Mouse (Mus musculus) forebrain, embryonic 15.5 days (tissue): ENCODE measurements around the gene Prom1. TPM values are rescaled to one million over a fixed set of nuclear protein-coding genes. Genes with fewer than 3 reads are reported as not detected.

Source experiments
- ATAC-seq: fragments of 200-750 bp; cut with Nextera tagmentation; replicated peaks from 2 replicates; pipeline ENCODE4 v1.8.0; 2017; ENCODE audit warnings: mild to moderate bottlenecking, moderate TSS enrichment, moderate library complexity
- H3K27ac ChIP-seq: fragments of 300-500 bp; sonication (generic); replicated peaks from 2 replicates; pipeline ENCODE4 v1.5.1; 2015; ENCODE audit warnings: mild to moderate bottlenecking, inconsistent platforms
- H3K27me3 ChIP-seq: fragments of 300-500 bp; sonication (generic); 2 replicates; pipeline ENCODE4 v1.6.1; 2015; ENCODE audit warnings: inconsistent platforms
- H3K36me3 ChIP-seq: fragments of 300-500 bp; sonication (generic); 2 replicates; pipeline ENCODE4 v1.6.1; 2015; ENCODE audit warnings: mild to moderate bottlenecking, inconsistent platforms
- H3K4me1 ChIP-seq: fragments of 300-500 bp; sonication (generic); 2 replicates; pipeline ENCODE4 v1.6.1; 2015; ENCODE audit warnings: inconsistent platforms
- H3K4me2 ChIP-seq: fragments of 300-500 bp; sonication (generic); replicated peaks from 2 replicates; pipeline ENCODE4 v1.6.1; 2015; ENCODE audit warnings: mild to moderate bottlenecking, inconsistent platforms
- H3K4me3 ChIP-seq: fragments of 300-500 bp; sonication (generic); 2 replicates; pipeline ENCODE4 v1.5.1; 2015; ENCODE audit warnings: mild to moderate bottlenecking, inconsistent platforms
- H3K9ac ChIP-seq: fragments of 300-500 bp; sonication (generic); replicated peaks from 2 replicates; pipeline ENCODE4 v1.6.1; 2015; ENCODE audit warnings: mild to moderate bottlenecking, inconsistent platforms
- H3K9me3 ChIP-seq: fragments of 300-500 bp; sonication (generic); 2 replicates; pipeline ENCODE4 v1.6.1; 2016; ENCODE audit warnings: inconsistent platforms
- WGBS: fragments of 180-500 bp; shearing (Covaris S2); methylation state at CpG from one replicate; pipeline ENCODE4 v1.1.7; 2015; ENCODE audit warnings: mixed read lengths; 5-methylcytosine and 5-hydroxymethylcytosine counted together
- polyA plus RNA-seq: library from polyadenylated mRNA; unstranded; fragments of >200 nt; fragmentation: Nextera tagmentation; extraction: Ambion mirVana; gene quantifications from 2 replicates; pipeline ENCODE4 v1.2.1, GENCODE M21; 2015

Gene Prom1
- polyA plus RNA-seq, 1 experiment from 2014 or later, result 37.0 TPM

DNA sequence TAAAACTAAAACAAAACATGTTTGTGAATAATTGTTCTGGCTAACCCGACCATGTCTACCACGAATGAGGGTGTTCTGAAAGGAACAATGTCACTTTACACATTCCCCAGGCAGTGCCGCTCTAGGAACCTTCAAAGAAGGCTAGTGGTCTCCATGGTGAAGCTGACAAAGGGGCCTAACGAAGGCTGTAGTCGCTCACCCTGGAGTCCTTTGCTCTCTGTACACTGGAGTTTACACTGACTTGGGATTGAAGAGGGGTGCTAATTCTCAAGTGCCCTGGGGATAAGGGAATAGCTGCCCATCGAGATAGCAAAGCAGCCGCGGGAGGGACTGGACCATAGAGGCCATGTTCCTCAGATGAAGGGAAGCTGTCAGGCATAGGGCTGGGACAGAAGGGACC is 2.9 kb upstream of the Prom1 start:
- Histone ChIP-seq H3K4me1 (peaks cover 16% of the 10 kb centered on the region), H3K36me3 (no peaks in the 10 kb centered on the region)
- no peak for ATAC-seq

DNA sequence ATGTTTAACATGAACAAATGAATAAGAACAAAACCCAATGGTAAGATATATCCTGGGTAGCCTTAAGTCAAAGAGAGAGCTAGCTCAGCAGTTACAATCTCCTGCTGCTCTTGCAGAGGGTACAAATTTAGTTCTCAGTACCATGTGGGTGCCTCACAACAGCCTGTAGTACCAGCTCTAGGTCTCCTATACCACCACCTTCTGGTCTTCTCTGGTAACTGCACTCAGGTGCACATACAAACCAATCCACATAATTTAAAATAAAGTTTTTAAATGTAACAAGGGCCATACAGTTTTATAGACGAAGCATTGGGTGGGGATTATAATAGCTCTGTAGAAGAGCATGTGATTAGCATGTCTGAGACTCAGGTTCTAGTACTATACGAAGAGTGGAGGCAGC is 2.3 kb upstream of the Prom1 start:
- Histone ChIP-seq H3K27me3 (no peaks in the 10 kb centered on the region), H3K9me3 (no peaks in the 10 kb centered on the region), H3K36me3 (no peaks in the 10 kb centered on the region), H3K27ac (no peak overlapping the region), H3K4me1 (peaks cover 22% of the 10 kb centered on the region), H3K9ac (no peak overlapping the region), H3K4me3 (no peak overlapping the region), H3K4me2 (no peak overlapping the region)
- no peak for ATAC-seq
- WGBS, result 47% methylated on average over 2 of the region's 2 CpGs

More for the DNA sequence above, 2.9 kb upstream of the Prom1 start:
- Histone ChIP-seq H3K9me3 (no peaks in the 10 kb centered on the region), H3K27ac (no peak overlapping the region), H3K27me3 (no peaks in the 10 kb centered on the region), H3K4me3 (no peak overlapping the region), H3K9ac (no peak overlapping the region), H3K4me2 (no peak overlapping the region)
- WGBS, result 9% methylated on average over 8 of the region's 8 CpGs

DNA sequence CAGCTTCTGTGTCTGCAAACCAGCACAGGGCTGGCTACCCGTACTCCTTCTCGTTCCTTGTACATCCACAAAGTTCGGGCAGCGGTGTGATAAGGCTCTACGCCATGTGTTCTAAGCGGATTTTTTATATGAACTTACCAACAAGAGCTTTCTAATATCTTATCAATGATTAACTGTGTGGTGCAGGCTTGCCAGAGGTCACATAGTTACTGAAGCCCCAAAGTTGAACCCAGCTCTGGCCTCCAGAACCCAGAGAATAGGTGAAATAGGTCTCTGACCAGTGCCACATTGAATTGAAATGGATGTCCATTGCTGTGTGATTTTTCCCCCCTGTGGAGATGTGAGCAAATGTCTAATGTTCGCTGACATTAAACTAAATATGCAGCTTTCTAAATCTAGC is 1.3 kb upstream of the Prom1 start:
- Histone ChIP-seq H3K27ac (no peak overlapping the region), H3K36me3 (no peaks in the 10 kb centered on the region), H3K4me3 (no peak overlapping the region), H3K9me3 (no peaks in the 10 kb centered on the region), H3K27me3 (no peaks in the 10 kb centered on the region), H3K4me2 (no peak overlapping the region), H3K4me1 (peaks cover 23% of the 10 kb centered on the region), H3K9ac (no peak overlapping the region)
- no peak for ATAC-seq
- 92% methylated on average over 7 of the region's 7 CpGs for WGBS

DNA sequence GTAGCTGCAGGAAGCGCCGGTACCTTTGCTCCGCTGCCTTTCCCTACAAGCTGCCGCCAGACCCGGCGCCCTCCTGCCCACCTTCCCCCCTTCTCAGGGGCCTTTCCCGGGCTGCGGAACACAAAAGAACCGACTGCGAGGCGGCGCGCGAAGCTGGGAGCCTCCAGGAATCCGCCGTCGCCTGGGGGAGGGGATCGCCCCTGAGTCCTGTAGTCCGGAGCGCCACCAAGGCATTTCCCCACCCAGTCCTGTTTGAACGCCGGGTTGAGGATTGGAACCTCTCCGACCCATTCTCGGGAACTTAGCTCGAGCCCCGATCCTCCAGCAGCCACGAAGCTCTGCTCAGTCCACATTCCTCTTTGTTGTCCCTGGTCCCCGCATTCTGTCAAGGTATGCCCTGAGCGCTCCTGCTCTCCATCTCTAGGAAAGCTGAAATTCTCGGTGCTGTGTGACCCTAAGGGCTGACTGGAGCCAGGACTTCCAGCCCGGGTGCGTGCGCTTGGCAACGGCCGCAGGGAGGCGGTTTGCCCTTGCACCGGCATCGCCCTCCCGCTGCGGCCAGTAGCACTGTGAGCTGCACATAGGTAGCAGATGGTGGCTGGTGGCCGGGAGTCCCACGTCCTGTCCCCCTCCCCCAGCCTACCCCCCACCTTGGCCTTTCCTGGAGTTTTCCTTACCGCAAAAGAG is 1.1 kb downstream of the Prom1 start:
- WGBS, result under 1% methylated on average over 43 of the region's 43 CpGs
- peak overlapping the region; percentile 89 for H3K9ac ChIP-seq
- no peaks in the 10 kb centered on the region for H3K9me3 ChIP-seq
- peak overlapping the region; percentile 64 for H3K4me3 ChIP-seq
- peak overlapping the region; percentile 82 for H3K27ac ChIP-seq
- peaks cover 23% of the 10 kb centered on the region for H3K4me1 ChIP-seq
- ATAC-seq, result peak; percentile 80
- H3K36me3 ChIP-seq, result no peaks in the 10 kb centered on the region
- no peaks in the 10 kb centered on the region for H3K27me3 ChIP-seq
- H3K4me2 ChIP-seq, result peak overlapping the region; percentile 94

DNA sequence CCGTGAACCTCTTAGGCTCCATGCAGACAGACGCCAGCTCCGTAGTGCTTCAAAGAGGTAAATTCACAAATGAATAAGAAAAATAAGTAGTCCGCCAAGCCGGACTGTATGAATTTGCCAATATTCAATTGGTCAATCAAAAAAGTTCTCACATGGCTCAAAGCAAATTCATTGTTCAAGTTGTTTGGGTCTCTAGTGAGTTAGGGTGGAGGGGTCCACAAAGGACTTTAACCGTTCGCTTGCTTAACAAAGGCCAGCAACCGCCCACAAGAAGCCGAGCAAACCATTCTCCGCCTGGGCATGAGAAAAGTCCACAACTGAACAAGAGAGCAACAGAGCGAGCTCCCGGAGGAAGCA is 1.7 kb downstream of the Prom1 start:
- H3K4me1 ChIP-seq, result peaks cover 23% of the 10 kb centered on the region
- H3K9me3 ChIP-seq, result no peaks in the 10 kb centered on the region
- H3K4me3 ChIP-seq, result peak overlapping the region; percentile 64
- WGBS, result under 1% methylated on average over 12 of the region's 12 CpGs
- peak overlapping the region; percentile 94 for H3K4me2 ChIP-seq
- H3K27me3 ChIP-seq, result no peaks in the 10 kb centered on the region
- H3K27ac ChIP-seq, result peak overlapping the region; percentile 82
- H3K9ac ChIP-seq, result peak overlapping the region; percentile 89
- peak; percentile 46 for ATAC-seq
- H3K36me3 ChIP-seq, result no peaks in the 10 kb centered on the region

GRCm38 (mm10) chr5:44096996-44097395 is 4.8 kb downstream of the Prom1 start:
- Histone ChIP-seq H3K27ac (no peak overlapping the region), H3K27me3 (no peaks in the 10 kb centered on the region), H3K4me2 (no peak overlapping the region), H3K4me3 (no peak overlapping the region), H3K9me3 (no peaks in the 10 kb centered on the region), H3K9ac (no peak overlapping the region), H3K4me1 (peaks cover 18% of the 10 kb centered on the region), H3K36me3 (no peaks in the 10 kb centered on the region; the same call in none of the 2 replicates)
- 83% methylated on average over 5 of the region's 5 CpGs for WGBS
- no peak for ATAC-seq

DNA sequence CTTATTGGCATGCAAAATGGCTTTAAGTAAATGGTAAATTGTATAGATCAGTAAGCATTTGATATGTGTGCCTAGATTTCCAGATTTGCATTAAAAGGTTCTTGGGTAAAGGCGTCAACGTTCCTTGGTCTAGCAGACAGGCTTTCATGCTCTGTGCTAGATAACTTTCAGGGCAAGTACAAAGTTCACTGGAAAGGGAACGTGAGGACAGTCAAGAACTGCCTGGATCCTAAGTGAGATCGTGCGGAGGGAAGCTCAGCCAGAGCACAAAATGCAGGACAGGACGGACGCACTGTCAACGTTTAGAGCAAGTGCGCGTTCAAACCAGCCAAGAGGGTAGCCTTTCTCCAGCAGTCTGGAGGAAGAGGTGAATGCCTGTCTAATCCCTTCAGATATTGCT is 5.7 kb downstream of the Prom1 start:
- no peak overlapping the region for H3K9ac ChIP-seq
- no peaks in the 10 kb centered on the region for H3K9me3 ChIP-seq
- H3K27ac ChIP-seq, result no peak overlapping the region
- no peak overlapping the region for H3K4me3 ChIP-seq
- 89% methylated on average over 10 of the region's 10 CpGs for WGBS
- H3K4me1 ChIP-seq, result peaks cover 10% of the 10 kb centered on the region
- no peaks in the 10 kb centered on the region; the same call in none of the 2 replicates for H3K36me3 ChIP-seq
- ATAC-seq, result no peak
- no peak overlapping the region for H3K4me2 ChIP-seq
- H3K27me3 ChIP-seq, result no peaks in the 10 kb centered on the region

DNA sequence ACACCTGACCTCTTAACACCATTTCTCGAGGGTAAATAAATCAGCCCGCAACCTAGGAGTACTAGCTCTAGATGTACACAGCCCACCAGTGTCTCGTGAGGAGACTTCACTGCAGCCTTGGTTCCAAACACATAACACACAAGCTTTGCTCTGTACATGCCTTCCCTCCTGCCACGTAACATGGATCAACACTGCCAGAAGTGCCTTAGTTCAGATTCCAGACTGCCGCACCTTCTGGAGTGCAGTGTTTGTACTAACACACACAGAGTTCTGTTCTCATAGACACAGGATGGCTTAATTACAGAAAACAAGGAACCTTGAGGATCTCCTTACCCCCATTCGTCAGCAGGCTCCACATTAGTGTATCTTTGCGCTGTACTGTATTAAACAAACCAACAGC is 6.1 kb downstream of the Prom1 start:
- Histone ChIP-seq H3K27me3 (no peaks in the 10 kb centered on the region), H3K4me1 (peaks cover 10% of the 10 kb centered on the region), H3K9ac (no peak overlapping the region), H3K27ac (no peak overlapping the region), H3K4me2 (no peak overlapping the region), H3K36me3 (no peaks in the 10 kb centered on the region; the same call in none of the 2 replicates), H3K9me3 (no peaks in the 10 kb centered on the region), H3K4me3 (no peak overlapping the region)
- WGBS, result 82% methylated on average over 7 of the region's 7 CpGs
- no peak for ATAC-seq

DNA sequence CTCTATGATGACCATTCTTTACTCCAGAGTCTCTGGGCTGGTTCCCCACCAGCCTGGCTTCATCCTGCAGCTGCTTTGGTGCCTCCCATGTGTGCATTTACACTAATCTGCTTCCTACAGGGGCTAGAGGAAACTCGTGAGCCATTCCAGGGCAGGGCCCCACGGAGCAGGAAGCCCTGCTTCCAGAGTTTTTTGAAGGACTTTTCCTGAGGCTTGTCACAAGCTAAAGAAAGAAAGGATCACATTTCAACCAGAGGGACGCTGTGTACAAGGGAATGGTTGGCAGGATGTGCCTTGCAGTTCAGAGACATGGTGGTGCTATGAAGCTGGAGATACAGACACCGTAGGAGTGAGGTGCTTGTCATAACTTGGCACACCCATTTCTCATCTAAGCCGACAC is 14.8 kb downstream of the Prom1 start:
- H3K4me2 ChIP-seq, result no peak overlapping the region
- no peaks in the 10 kb centered on the region for H3K36me3 ChIP-seq
- H3K27me3 ChIP-seq, result no peaks in the 10 kb centered on the region
- no peaks in the 10 kb centered on the region for H3K9me3 ChIP-seq
- no peak overlapping the region for H3K27ac ChIP-seq
- ATAC-seq, result no peak
- no peak overlapping the region for H3K4me3 ChIP-seq
- no peak overlapping the region for H3K9ac ChIP-seq
- 58% methylated on average over 5 of the region's 5 CpGs for WGBS
- H3K4me1 ChIP-seq, result no peaks in the 10 kb centered on the region

GRCm38 (mm10) chr5:44085871-44086270 is 16.0 kb downstream of the Prom1 start:
- H3K27ac ChIP-seq, result no peak overlapping the region
- no peak overlapping the region for H3K4me2 ChIP-seq
- no peaks in the 10 kb centered on the region for H3K27me3 ChIP-seq
- H3K9me3 ChIP-seq, result no peaks in the 10 kb centered on the region
- no peaks in the 10 kb centered on the region for H3K4me1 ChIP-seq
- 91% methylated on average over 7 of the region's 7 CpGs for WGBS
- no peak for ATAC-seq
- no peak overlapping the region for H3K9ac ChIP-seq
- no peak overlapping the region for H3K4me3 ChIP-seq
- no peaks in the 10 kb centered on the region for H3K36me3 ChIP-seq

GRCm38 (mm10) chr5:44081108-44081507 is 20.7 kb downstream of the Prom1 start:
- no peaks in the 10 kb centered on the region for H3K27me3 ChIP-seq
- 58% methylated on average over 1 of the region's 1 CpGs for WGBS
- no peak overlapping the region for H3K27ac ChIP-seq
- no peak overlapping the region for H3K9ac ChIP-seq
- H3K4me1 ChIP-seq, result no peaks in the 10 kb centered on the region
- no peak for ATAC-seq
- no peaks in the 10 kb centered on the region for H3K36me3 ChIP-seq
- H3K4me3 ChIP-seq, result no peak overlapping the region
- H3K4me2 ChIP-seq, result no peak overlapping the region
- H3K9me3 ChIP-seq, result no peaks in the 10 kb centered on the region

DNA sequence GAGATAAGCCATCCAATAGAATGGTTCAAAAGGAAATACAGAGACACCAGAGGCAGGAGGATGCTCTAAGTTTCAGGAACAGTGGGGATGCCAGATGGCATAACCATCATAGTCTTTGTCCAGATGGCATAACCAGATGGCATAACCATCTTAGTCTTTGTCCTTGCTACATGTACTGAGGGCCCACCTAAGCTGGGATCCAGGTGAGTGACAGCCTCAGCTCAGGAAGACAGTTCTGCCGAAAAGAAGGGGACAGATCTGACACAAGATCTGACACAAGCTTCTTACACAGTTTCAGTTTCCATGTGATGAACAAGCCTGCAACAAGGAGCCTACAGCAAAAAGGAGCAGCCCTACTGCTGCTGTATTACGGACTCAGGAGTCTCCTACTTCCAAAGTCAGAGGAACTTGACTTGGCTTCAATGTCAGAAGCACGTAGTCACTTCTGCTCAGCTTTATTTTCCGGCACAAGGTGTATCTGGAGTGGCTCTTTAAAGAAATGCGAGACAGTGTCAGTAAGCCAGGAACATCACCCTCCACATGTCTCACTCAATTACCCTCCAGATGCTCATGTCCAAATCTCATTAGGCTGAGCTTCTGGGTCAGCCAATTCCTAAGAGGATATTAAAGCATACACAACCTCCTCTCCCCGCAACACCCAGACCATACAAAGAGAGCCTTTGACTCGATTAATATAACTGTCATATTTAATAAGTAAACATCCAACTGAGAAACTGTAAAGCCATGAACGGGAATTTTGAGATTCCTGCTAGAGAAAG is 21.4 kb downstream of the Prom1 start:
- no peak overlapping the region for H3K27ac ChIP-seq
- WGBS, result 89% methylated on average over 8 of the region's 8 CpGs
- H3K27me3 ChIP-seq, result no peaks in the 10 kb centered on the region
- no peak overlapping the region for H3K9ac ChIP-seq
- H3K4me3 ChIP-seq, result no peak overlapping the region
- no peak overlapping the region for H3K4me2 ChIP-seq
- no peak for ATAC-seq
- no peaks in the 10 kb centered on the region for H3K36me3 ChIP-seq
- H3K4me1 ChIP-seq, result no peaks in the 10 kb centered on the region
- no peaks in the 10 kb centered on the region for H3K9me3 ChIP-seq
